Comparison of ENCODE assay signal across 11 mouse cellular contexts in the genomic region with DNA sequence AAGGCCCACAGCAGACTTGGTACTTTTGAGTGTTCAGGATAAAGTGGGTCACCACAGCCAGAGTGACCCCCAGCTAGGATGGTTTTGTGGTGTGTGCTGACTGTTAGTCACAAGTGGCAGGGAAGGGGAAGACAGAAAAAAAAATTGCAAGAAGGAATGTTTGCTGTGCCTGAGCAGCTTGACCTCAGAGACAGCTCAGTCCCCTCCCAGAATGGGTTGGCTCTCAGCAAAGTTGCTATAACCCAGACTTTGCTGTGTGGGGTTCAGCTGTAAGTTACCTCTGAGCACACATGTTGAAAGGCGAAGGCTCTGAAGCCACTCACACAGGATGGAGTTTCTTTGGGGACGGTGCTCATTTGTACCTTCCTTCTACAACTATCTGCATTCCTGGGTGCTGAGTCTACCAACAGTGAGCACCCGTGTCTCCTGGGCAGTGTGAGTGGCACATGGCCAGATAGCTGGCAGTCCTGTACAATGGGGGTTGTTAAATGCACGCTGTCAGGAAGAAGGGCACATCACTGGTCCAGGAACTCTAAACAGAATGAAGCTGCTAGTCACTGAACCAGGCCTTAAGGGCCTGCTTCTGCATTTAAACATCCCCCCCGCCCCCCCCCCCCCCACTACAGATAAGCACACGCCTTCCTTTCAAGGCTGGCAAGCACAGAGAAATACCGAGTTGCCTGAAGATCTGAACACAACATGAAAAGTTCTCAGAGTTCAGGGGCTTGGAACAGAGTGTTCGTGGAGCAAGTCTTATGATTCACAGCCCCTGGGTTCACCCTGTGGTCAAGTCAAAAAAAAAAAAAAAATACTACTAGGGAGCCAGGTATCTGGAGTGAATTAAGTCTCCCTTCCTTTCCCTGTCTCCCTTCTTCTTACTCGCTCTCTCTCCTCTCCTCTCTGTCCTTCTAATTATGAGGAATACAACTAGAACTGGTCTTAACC. TPM values are rescaled to one million over a fixed set of nuclear protein-coding genes. Genes with fewer than 3 reads are reported as not detected.
DNase-seq lines count a peak whose midpoint lies in the region; ATAC-seq and TF ChIP-seq lines count a peak whose summit lies in the region.
"Had no signal": no experiment of that assay in that cellular context is flagged by ENCODE, and none has a peak within 500 bp of the region (broad histone marks: within the 10 kb centered on the region; RNA-seq: fewer than 3 reads in every experiment).

No protein-coding gene starts in this region.

- TF ChIP-seq CTCF in bone marrow macrophage, adult 2 months (IDR thresholded peaks at IDR 0.05; ENCODE audit: low read depth, low read length): no peak

- peaks cover 66% of the 10 kb centered on the region for H3K4me1 ChIP-seq in megakaryocyte, embryonic 14.5 days
- H3K4me1 ChIP-seq in bone marrow macrophage, adult 2 months (ENCODE audit: control insufficient read depth, insufficient read depth, low read length): peaks cover 32% of the 10 kb centered on the region
- H3K4me1 ChIP-seq in heart, embryonic 15.5 days (replicated peaks): peaks cover 52% of the 10 kb centered on the region

- H3K27ac ChIP-seq in bone marrow macrophage, adult 2 months (ENCODE audit: insufficient read depth, low read depth, low read length): peak overlapping the region; percentile 35
- H3K27ac ChIP-seq in heart, embryonic 15.5 days: peak overlapping the region; percentile 44

- DNase-seq in naive thymus-derived CD4-positive, alpha-beta T cell, adult 2 months (ENCODE audit: low read depth): peak; percentile 27
- DNase-seq in thymus, postnatal 0 days (ENCODE audit: low spot score): no peak
- no peak for DNase-seq in cerebellum, postnatal 25 days
- no peak for DNase-seq in spleen, postnatal 4 days (ENCODE audit: low spot score in 2 of 2)
- DNase-seq: thymus, adult 2 months had no signal

- H3K4me3 ChIP-seq in megakaryocyte, embryonic 14.5 days (replicated peaks): peak overlapping the region; percentile 53
- H3K4me3 ChIP-seq in bone marrow macrophage, adult 2 months (ENCODE audit: insufficient read depth, low read length): no peak overlapping the region
- no peak overlapping the region for H3K4me3 ChIP-seq in heart, embryonic 15.5 days

- 0 out of 2 replicates have a peak overlapping the region, but pooled peaks have one; percentile 6 for H3K4me2 ChIP-seq in heart, embryonic 15.5 days

- no peak for TF ChIP-seq POLR2A in bone marrow macrophage, adult 2 months (IDR thresholded peaks at IDR 0.05; ENCODE audit: borderline replicate concordance, low read depth, low read length)

- no peak for ATAC-seq in megakaryocyte, adult 5-6 weeks (ENCODE audit: poor library complexity, severe bottlenecking)
- no peak for ATAC-seq in heart, embryonic 15.5 days (replicated peaks; ENCODE audit: insufficient number of reproducible peaks, insufficient read depth, low FRiP score, low read depth)

- H3K27me3 ChIP-seq in megakaryocyte, embryonic 14.5 days (replicated peaks): peaks cover 28% of the 10 kb centered on the region
- no peaks in the 10 kb centered on the region for H3K27me3 ChIP-seq in heart, embryonic 15.5 days

- WGBS in heart, embryonic 15.5 days: 23% methylated on average over 9 of the region's 9 CpGs

- H3K9me3 ChIP-seq in megakaryocyte, embryonic 14.5 days: no peaks in the 10 kb centered on the region
- no peaks in the 10 kb centered on the region for H3K9me3 ChIP-seq in heart, embryonic 15.5 days (replicated peaks)

- H3K9ac ChIP-seq in heart, embryonic 15.5 days: no peak overlapping the region

- H3K36me3 ChIP-seq in megakaryocyte, embryonic 14.5 days (replicated peaks; ENCODE audit: low read length): no peaks in the 10 kb centered on the region
- no peaks in the 10 kb centered on the region for H3K36me3 ChIP-seq in heart, embryonic 15.5 days

RNA-seq across cellular contexts. Expression of a gene that starts 38.7 kb away (rescaled TPM):
- 0.34 TPM in 1 of 2 replicates, not detected in the other for polyA plus RNA-seq in megakaryocyte, embryonic 14.5 days (2012; ENCODE audit: insufficient read depth, low replicate concordance)
- not detected in 2 replicates for total RNA-seq in megakaryocyte, adult 5-6 weeks (2015)
- total RNA-seq in megakaryocyte, adult 5-6 weeks (2017): not detected in 2 replicates
- not detected in 2 replicates for polyA plus RNA-seq in bone marrow macrophage, adult 2 months (2012; ENCODE audit: insufficient read depth, insufficient read length, missing spikeins)
- polyA plus RNA-seq in heart, embryonic 15.5 days (2015; fragmentation: Nextera tagmentation; extraction: Ambion mirVana): 0.43 and 0.70 TPM in 2 replicates
- polyA plus RNA-seq in thymus, postnatal 0 days (2015; fragmentation: Nextera tagmentation; extraction: Ambion mirVana): 0.12 and 0.31 TPM in 2 replicates

RNA-seq across cellular contexts. Expression of a gene that starts 45.6 kb away (rescaled TPM):
- not detected in 2 replicates for polyA plus RNA-seq in megakaryocyte, embryonic 14.5 days (2012; ENCODE audit: insufficient read depth, low replicate concordance)
- total RNA-seq in megakaryocyte, adult 5-6 weeks (2015): not detected in 2 replicates
- total RNA-seq in megakaryocyte, adult 5-6 weeks (2017): not detected in 2 replicates
- polyA plus RNA-seq in bone marrow macrophage, adult 2 months (2012; ENCODE audit: insufficient read depth, insufficient read length, missing spikeins): not detected in 2 replicates
- 3.5 and 3.6 TPM in 2 replicates for polyA plus RNA-seq in heart, embryonic 15.5 days (2015; fragmentation: Nextera tagmentation; extraction: Ambion mirVana)
- not detected in 2 replicates for polyA plus RNA-seq in thymus, postnatal 0 days (2015; fragmentation: Nextera tagmentation; extraction: Ambion mirVana)
- total RNA-seq: common myeloid progenitor, adult 5-6 weeks; layer of hippocampus, postnatal 10 days had no signal
- polyA plus RNA-seq: thymus, adult 2 months had no signal
